Mouse (Mus musculus): ENCODE results near the gene Taf8.

The Taf8 gene

DNA sequence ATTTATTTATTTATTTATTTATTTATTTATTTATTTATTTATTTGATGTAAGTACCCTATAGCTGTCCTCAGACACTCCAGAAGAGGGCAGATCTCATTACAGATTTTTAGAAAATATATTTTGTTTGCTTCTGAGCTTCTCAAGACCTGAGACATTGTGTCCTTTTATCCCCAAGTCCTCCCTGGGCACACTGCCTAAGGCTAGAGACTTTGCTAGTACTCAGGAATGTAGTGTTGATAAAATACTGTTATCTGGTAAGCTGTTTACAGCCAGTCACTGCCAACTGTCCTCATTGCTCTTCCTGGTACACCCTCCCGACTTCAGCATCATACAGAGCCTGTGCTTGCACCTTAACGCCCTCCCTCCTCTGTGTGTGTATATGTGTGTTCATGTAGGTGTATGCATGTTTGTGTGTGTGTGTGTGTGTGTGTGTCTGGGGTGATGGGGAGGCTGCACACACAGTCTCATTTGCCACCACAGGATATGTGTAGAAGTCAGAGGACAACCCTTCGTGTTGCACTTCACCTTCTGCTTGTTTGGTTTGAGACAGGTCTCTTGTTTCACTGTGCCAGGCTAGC lies 42.7 kb downstream of the Taf8 start:
- no peak for DNase-seq (ENCODE audit: low read depth, low spot score)

DNA sequence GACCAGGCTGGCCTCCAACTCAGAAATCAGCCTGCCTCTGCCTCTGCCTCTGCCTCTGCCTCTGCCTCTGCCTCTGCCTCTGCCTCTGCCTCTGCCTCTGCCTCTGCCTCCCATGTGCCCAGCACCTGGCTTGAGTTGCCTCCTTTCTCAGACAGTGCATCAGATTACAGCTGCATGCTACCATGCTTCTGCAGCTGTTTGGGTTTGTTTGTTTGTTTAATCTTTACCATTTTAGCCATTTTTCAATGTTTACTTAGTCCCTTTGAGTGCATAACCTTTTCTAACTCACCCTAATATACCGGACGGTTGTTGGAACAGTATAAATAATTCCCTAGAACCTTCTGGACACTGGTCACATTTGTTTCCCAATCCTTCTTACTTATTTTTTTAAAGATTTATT lies 43.2 kb downstream of the Taf8 start:
- DNase-seq (ENCODE audit: low read depth, low spot score), result no peak

DNA sequence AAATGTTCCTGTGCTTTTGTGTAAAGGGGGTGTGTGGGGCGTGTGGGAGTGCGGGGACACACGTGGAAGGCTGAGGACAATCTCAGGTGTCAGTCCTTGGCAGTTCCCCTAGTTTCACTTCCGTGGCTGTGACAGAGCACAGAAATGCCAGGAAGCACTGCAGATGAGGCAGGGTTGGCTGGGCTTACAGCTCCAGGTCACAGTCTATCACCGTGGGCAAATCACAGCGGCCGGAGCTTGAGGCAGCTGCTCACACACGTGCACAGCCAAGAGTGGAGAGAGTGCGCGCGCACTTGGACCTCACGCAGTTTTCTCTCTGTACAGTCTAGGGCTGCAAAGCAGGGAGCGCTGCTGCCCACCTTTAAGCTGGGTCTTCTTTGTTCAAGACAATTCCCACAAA lies 43.8 kb downstream of the Taf8 start:
- no peak for DNase-seq (ENCODE audit: low read depth, low spot score)

DNA sequence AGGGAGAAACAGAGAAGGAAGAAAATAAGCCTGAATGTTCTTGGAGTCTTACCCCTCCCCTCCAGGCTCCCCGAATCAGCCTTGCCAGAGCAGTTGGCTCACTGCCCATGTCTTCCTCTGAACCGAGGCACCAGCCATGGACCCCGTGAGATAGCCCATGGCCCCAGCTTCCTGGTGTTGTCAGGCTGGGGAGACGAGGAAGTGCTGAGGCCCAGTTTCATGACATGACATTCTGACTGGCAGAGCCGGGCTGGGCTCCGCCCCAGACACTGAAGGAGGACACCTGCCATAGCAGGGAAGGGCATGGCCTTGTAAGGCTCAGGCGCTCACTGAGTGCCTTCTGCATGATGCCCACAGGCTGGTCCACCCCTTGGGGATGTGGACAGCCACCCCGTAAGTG lies 47.4 kb downstream of the Taf8 start:
- DNase-seq (ENCODE audit: low read depth, low spot score), result no peak

- DNase-seq (ENCODE audit: low read depth, low spot score), result no peak
These were observed 49.2 kb downstream of the Taf8 start for GRCm38 (mm10) chr17:47452886-47453285.

DNA sequence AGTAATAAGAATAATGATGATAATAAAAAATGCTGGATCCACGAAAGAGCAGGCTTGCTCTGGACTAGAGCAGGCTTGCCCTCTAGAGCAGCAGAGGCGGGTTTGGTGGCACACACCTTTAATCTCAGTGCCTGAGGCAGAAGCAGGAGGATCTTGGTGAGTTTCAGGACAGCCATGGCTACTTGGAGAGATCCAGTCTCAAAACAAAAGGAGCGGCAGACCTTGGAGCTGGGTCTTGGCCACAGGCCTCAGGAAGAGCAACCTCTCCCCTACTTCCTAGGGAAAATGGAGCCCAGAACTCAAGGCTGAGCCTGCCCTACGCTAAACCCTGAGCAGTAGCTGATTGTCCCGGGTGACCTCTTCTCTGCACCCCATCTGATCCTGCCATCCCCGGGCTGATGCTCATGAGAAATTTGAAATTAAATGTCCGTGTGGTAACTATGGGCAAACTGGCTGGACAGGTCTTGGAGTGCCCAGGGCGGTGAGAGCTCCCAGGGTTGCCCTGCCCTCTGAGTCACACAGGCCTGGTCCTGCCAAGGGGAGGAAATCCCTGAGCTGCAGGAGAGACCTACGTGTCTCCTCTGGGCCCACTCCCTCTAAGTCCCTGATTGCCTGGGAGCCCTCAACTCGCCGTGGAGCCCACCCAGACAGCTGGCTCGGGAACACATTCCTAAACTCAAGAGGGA lies 51.1 kb downstream of the Taf8 start:
- DNase-seq (ENCODE audit: low read depth, low spot score), result no peak

- no peak for DNase-seq (ENCODE audit: low read depth, low spot score)
These were observed 51.9 kb downstream of the Taf8 start for GRCm38 (mm10) chr17:47450239-47450638.

DNA sequence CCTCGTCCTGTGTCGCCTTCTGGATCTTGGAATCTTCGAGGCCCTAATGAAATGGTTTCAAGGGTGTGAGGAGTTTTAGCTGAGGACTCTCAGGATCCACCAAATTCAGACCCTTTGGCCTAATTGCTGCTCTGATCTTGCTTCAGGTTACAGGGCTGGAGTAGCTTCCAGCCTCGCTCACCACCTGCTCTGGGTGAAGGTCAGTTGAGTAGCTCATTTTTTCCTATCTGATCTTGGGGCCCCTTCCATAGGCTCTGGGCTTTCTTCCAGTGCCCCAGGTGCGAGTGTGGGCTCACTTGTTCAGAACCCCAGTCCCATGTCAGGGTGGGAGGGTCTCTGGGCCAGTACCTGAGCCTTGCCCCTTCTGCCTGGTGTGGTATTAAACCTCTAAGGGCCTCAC lies 52.7 kb downstream of the Taf8 start:
- DNase-seq (ENCODE audit: low read depth, low spot score), result no peak

DNA sequence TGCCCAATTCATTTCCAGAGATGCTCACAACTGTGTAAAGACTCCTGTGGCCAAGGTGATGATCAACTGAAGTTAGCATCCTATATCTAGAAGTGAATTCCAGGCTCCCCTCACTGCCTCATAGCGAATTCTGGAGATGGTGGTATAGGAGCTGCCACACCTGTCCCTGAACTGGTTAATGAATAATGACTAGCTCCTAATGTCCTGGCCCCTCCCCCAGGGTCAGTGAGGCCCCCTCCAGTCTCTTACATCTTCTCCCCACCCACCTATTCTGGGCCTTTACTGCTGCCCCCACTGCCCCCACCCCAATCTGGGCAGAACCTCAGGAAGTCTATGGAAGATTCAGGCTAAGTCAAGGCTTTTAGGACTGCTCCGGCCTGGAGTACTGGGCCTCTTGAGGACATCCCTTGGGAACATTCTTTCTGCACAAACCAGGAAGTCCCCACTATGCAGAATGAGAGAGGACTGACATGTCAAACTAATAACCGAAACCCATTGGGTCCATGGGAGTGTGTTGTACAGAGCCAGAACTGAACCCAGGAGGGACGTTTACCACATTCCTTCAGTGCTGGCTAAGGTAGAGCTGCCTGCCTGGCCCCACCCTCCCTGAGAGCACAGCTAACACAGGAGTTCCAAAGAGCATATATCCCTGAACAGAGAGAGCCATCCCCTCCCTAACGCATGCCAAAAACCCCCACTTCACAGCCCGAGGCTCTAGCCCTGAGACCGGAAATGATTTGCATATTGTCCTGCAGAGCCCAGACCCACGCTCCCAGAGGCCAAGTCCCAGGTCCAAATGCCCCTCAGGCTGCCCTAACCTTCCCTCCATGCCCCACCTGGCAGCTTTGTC lies 53.3 kb downstream of the Taf8 start:
- no peak for DNase-seq (ENCODE audit: low read depth, low spot score)

DNA sequence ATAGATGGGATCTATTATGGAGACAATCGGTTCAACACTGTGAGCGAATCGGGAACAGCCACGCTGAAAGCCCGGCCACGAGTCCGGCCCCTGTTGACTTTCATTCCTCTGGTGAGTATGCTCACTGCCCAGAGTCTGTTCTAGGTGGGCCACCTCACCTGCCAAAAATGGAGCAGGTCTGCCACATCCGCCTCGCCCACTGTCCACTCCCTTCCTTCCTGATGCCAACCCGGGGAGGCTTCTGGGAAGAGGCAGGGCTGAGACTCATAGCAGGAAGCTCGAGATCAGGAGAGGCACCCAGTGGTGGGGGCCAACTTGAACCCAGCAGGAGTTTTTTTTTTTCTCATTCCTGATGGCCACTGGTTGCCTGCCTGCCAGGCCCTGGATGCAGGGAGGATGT lies 55.5 kb downstream of the Taf8 start:
- no peak for DNase-seq (ENCODE audit: low read depth, low spot score)

DNA sequence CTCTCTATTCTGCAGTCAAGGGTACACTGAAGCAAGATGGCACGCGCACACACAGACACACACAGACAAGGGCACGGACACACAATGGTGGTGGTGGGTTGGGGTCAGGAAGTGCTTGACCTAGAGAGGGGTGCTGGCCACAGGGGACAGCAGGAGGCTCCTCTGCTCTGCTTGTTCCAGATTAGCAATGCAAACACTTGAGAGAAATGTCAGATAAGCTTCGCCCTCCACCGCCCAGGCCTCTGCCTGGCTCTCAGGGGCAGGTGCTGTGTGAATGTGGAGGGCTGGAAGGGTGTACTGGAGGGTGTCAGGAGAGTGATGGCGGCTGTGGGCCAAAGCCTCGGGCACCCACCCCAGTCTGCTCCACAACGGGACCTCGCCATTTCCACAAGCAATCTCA lies 56.1 kb downstream of the Taf8 start:
- no peak for DNase-seq (ENCODE audit: low read depth, low spot score)

DNA sequence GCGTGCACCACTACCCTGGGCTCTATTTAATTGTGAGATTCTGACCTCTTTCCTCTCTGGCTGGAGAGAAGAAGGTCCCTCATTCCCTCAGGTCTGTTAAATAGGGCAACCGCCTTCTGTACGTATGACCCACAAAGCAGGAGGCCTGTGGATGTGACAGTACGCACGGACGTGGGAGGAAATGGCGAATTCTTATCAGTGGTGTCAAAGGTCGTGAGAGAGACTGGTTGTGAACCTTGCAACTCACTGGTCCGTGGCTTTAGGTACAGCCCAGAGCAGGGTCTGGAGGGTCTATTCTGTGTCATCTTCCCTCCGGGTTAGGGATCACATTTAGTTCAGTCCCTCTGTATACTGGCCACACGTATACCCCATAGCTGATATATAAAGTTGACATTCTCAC lies 56.6 kb downstream of the Taf8 start:
- DNase-seq (ENCODE audit: low read depth, low spot score), result no peak

DNA sequence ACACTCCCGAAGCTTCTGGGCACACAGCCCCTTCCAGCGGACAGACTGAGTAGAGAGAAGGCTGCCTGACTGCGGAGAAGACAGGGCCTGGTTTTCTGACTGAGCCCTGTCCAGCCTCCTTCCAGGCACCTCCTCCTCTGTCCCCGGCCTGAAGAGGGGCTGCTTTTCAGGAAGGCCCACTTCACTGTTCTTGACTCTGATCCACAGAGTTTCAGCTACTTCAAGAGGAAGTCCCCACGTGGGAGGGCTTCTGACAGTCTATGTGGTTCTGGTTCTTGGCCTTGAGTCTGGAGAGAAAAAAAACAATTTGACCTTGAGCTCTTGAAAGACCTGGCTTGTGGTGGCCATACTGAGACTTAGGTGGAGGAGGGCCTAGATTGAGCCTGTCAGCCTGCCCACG lies 58.0 kb downstream of the Taf8 start:
- no peak for DNase-seq (ENCODE audit: low read depth, low spot score)

DNA sequence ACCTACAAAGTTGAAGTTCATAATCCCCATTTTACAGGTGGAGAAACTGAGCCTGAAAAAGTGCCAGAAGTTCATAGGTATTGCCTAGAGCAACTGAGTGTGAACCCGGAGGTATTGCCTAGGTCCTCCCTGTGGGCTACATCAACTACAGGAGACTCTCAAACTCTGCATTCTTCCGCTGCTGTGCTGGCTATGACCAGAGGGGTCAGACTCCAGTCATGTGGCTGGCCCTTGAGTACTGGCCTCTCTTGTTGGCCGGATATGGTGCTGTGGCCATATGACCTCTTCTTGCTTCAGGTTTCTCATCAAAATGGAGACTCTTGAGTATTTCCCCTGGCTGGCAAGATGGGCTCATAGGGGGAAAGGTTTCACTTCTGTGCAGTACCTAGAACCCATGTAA lies 59.8 kb downstream of the Taf8 start:
- DNase-seq (ENCODE audit: low read depth, low spot score), result no peak

DNA sequence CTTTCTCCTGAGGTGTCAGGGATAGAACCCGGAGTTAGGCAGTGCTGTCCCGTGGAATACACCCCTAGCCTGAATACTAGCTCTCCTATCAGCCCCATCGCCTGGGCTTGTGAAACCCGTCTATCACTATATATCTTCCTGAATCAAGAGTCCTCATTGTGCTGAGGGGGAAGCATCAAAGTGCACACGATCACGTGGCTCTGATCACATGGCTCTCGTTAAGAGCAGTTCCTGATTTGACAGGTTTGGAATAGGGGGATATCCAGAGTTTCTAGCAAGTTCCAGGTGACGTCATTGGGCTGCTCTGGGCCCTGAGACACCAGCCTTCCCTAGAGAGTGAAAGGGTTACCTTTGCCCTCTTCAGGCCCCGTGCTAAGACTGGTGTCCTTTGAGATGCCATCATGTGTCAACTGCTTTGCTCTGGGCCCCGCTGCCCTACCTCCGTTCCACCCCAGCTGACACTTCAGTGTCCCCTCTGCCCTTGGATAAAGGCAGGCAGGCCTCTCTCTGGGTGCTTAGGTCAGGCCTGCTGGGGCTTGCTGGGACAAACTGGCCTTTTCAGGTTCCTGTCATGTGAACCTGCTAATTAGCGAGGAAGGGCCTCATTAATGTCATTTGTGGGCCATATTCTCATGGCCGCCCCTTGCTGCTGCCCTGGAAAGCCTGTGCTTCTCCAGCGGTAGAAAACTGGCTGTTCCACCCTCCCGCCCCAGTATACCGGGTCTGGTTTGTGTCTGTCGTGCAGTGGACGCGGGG lies 60.6 kb downstream of the Taf8 start:
- DNase-seq (ENCODE audit: low read depth, low spot score), result no peak

GRCm38 (mm10) chr17:47440359-47440890 lies 61.7 kb downstream of the Taf8 start:
- no peak for DNase-seq (ENCODE audit: low read depth, low spot score)

- DNase-seq (ENCODE audit: low read depth, low spot score), result peak; percentile 18
These were observed 62.6 kb downstream of the Taf8 start for GRCm38 (mm10) chr17:47439396-47440028.

DNA sequence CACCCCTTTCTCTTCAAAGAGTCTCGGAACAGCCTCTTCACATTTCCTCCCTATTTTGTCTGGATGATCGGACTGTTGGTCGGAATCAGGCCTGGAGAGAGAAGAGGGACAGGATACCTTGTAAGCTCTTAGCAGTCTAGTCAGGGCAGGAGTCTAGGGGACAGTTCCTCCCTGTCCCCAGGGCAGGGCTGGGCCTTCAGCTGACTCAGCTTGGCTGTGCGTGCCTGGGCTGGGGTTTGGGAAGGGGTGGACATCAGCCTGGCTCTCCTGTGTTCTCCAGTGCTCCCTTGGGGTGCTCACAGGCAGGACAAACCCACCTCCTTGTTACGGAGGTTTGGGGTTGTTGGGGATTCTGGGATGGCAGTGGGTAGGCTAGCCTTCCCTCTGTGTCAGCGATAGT lies 63.5 kb downstream of the Taf8 start:
- no peak for DNase-seq (ENCODE audit: low read depth, low spot score)

DNA sequence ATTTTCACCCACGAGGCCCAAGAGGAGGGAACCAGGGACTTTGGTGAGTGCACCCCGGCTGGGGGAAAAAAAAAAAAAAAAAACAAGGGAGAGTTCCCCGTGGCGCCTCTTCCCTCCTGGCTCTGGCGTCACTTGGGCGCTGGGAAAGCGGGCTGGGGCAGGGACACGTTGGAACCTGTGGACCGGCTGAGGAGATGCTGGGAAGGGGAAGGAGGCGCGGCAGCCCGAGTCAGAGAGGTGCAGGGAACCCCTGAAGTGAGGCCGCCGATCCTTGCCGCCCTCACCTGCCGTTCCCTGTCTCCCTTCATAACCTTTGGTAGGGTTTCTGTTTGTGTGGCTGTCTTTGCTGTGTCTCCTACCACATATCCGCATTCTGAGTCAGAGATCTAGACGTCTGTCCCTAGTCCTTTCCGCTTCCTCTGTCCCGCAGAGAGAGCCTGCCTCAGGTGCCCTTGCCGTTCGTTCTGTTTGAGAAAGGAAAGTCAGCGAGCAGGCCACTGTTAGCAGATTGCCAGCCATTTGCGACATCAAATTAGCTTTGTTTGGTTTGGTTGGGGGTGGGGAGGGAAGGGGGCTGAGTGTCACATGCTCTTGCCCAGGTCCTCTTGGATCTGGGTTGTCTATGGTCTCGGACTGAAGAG lies 65.1 kb downstream of the Taf8 start, which contains the start of gene 1700001C19Rik:
Gene 1700001C19Rik (minus strand): TSS at position 470 of the 641 bp plus-strand sequence.
- DNase-seq (ENCODE audit: low read depth, low spot score), result peak; percentile 40

- peak; percentile 10 for DNase-seq (ENCODE audit: low read depth, low spot score)
These were observed 65.8 kb downstream of the Taf8 start, which contains the start of gene AI661453 for GRCm38 (mm10) chr17:47436156-47436906. AI661453 (plus strand) TSS chr17:47436615.
